Mouse (Mus musculus) brain, embryonic 14.5 days (tissue): ENCODE data around the gene Paqr7.

Experiments
- CTCF ChIP-seq: fragments of 200-500 bp; IDR thresholded peaks from 2 replicates; pipeline ENCODE4 v1.5.1; 2012; ENCODE audit warnings: inconsistent platforms, mild to moderate bottlenecking, moderate library complexity, borderline replicate concordance; ENCODE audit not compliant: insufficient read depth, insufficient read length; ENCODE audit errors: extremely low read depth
- POLR2A ChIP-seq: fragments of 200-500 bp; IDR thresholded peaks from 2 replicates; pipeline ENCODE4 v1.6.1; 2012; ENCODE audit warnings: mild to moderate bottlenecking, inconsistent platforms, borderline replicate concordance; ENCODE audit not compliant: poor library complexity, insufficient read depth, insufficient read length, severe bottlenecking; ENCODE audit errors: extremely low read depth

DNA sequence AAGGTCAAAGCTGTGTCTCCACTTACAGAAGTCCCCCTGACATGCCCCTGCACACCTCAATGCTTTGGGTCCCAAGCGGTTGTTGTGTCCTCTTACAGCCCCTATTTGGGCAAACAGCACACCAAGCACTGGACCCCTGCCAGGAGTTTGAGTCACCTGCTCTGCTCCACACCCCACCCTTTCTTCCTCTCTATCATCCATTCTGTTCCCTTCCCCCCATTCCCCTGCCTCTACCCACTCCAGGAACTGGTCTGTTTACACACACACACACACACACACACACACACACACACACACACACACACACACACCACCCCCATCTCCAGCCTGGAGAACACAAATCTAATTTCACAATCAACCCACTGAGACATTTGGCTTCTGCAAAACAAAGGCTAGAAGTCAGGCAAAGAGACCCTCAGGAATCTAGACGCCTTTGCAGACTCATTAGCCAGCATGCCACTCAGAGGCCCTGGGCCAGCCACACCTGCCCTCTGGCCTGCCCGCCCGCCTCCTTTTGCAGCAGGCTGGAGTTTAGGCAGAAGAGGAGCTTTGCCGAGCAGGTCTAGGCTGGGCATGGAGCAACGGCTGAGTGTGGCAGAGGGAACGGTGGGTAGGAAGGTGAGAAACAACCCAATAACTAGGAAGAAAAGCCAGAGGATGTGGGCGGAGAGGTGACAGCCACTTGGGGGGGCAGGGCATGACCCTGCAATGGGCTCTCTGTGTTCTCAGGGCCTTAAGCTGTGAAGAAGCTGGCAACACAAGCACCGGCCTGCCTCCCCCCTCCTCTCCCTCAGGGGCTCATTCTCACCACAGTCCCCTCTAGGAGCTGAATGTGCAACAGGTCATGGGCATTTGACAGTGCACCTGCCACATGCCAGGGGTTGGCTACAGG is 50.6 kb downstream of the Paqr7 start:
- no peak for TF ChIP-seq CTCF
- no peak for TF ChIP-seq POLR2A
